Mouse (Mus musculus): ENCODE measurements at regions not wholly inside any gene's neighbourhood (a gene's known extent, or its start where the extent isn't known, plus 50 kb on each side); places are given as distances from the start of the nearest gene placed in this dataset.

DNA sequence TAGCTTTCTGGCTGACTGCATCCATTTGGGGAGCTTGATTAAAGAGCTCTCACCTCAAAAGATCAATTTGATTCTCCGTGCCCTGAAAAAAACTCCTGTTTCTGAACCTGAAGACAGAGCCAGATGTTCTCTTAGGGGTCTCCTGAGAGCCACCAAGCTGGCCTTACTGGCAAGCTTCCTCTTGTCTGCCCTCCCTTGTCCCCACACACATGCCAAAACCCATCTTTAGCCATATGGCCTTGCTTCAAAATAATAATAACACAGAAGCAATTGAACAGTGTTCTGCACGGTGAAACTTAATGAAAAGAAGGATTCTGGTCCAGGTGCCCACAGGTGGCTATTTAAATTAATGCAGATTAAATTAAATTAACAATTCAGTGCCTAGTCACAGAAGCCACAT, 107.1 kb upstream of the Ces5a start:
- WGBS = 50% methylated on average over 2 of the region's 2 CpGs
- no peaks in the 10 kb centered on the region for H3K4me1 ChIP-seq (ENCODE audit: control insufficient read depth, insufficient read depth, low read length)
- H3K27ac ChIP-seq (ENCODE audit: control insufficient read depth, insufficient read depth, low read depth, low read length, poor library complexity) = no peak overlapping the region
- TF ChIP-seq CTCF (IDR thresholded peaks at IDR 0.05; ENCODE audit: control insufficient read depth, insufficient read depth, low read length) = no peak
- TF ChIP-seq POLR2A (IDR thresholded peaks at IDR 0.05; ENCODE audit: borderline replicate concordance, control insufficient read depth, low read depth, low read length) = no peak
- no peak overlapping the region for H3K4me3 ChIP-seq (replicated peaks; ENCODE audit: control insufficient read depth, low read depth, low read length)

DNA sequence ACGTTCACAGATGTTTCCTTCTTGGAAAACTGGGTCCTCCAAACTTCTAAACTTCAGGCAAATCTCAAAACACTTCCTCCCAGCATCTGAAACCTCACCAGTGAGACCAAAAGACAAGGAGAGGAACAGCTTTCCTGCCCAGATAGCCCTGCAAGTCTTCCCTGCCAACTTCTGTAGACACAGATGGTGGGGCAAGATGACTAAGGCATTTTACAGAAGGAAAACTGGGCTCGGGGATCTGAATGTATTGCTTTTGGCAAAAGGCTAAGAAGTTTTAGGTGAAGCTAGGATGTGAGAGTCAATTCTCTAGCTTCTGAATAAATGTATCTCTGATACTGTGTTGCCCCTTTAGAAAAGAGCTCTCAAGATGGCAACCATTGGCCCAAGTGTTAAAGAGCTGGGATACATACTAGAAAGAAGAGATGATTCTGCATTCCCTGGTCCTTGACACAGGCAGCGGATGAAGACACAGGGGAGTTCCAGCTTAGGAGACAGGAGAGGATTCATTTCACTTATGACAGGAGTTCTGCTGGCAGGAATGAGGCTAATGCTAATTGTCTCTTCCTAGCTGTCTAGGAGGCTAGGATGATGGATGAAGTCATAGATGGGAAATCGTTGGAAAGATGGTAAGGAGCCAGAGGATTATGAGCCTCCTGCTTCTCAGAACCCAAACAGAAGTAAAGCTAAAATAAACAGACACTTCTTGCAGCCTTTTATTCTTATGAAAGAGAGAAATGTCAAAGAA, 108.0 kb upstream of the Ces5a start:
- no peak overlapping the region for H3K4me3 ChIP-seq (replicated peaks; ENCODE audit: control insufficient read depth, low read depth, low read length)
- no peak overlapping the region for H3K27ac ChIP-seq (ENCODE audit: control insufficient read depth, insufficient read depth, low read depth, low read length, poor library complexity)
- TF ChIP-seq CTCF (IDR thresholded peaks at IDR 0.05; ENCODE audit: control insufficient read depth, insufficient read depth, low read length) (no peak), POLR2A (IDR thresholded peaks at IDR 0.05; ENCODE audit: borderline replicate concordance, control insufficient read depth, low read depth, low read length) (no peak)
- no peaks in the 10 kb centered on the region for H3K4me1 ChIP-seq (ENCODE audit: control insufficient read depth, insufficient read depth, low read length)
- 61% methylated on average over 4 of the region's 4 CpGs for WGBS

DNA sequence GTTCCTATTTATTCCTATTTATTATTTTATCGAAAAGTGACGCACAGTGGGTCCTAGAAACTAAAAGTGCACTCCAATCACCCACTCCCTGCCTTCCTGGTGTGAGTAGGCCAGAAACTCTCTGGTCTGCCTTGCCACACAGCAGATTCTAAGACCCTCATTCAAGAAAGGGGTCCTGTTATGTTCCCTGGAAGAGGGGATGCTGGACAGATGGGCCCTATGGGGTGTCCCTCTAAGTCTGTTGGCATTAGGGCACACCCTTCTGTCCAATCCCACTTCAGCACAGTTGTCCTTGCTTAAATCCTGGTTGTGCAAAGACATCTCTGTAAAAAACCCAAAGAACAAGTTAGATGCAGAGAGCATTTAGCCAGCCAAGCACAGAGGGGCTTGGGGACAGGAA, 117.8 kb upstream of the Ces5a start:
- Histone ChIP-seq H3K4me3 (replicated peaks; ENCODE audit: control insufficient read depth, low read depth, low read length) (no peak overlapping the region), H3K4me1 (ENCODE audit: control insufficient read depth, insufficient read depth, low read length) (no peaks in the 10 kb centered on the region), H3K27ac (ENCODE audit: control insufficient read depth, insufficient read depth, low read depth, low read length, poor library complexity) (no peak overlapping the region)
- 75% methylated on average over 2 of the region's 2 CpGs for WGBS
- TF ChIP-seq POLR2A (IDR thresholded peaks at IDR 0.05; ENCODE audit: borderline replicate concordance, control insufficient read depth, low read depth, low read length) = no peak
- no peak for TF ChIP-seq CTCF (IDR thresholded peaks at IDR 0.05; ENCODE audit: control insufficient read depth, insufficient read depth, low read length)

DNA sequence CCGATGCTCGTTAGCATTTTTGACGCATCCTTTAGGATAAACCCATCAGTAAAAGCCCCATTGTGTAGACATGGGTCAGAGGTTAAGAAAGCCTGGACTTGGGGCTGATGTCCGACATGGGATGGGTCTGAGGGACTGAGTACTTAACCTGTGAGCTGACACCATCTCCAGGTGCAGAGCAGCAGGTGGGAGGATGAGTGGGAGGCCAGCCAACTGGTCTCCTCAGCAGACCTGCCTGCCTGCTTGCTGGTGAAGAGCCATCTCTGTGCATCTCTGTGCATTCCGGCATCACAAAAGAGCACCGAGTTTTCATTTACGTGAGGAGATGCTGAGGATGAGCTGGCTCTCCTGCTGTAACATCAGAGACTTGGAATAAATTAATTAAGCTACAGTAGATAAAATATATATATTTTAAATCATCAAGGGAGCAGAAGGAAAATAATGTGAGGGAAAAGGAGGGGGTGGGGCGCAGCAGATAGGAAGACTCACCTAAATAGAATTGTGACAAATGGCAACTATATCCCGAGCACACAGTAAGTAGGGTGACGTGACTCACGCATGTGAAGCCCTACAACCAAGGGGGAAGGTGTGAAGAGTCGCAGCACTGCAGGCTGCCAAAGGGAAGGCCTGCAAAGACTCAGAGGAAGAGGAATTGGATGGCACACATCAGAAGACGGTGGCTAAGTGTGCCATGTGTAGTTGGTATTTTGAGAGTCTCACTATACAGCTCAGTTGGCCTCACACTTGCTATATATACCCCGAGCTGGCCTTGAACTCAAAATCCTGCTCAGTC, 118.5 kb upstream of the Ces5a start:
- H3K27ac ChIP-seq (ENCODE audit: control insufficient read depth, insufficient read depth, low read depth, low read length, poor library complexity) = no peak overlapping the region

DNA sequence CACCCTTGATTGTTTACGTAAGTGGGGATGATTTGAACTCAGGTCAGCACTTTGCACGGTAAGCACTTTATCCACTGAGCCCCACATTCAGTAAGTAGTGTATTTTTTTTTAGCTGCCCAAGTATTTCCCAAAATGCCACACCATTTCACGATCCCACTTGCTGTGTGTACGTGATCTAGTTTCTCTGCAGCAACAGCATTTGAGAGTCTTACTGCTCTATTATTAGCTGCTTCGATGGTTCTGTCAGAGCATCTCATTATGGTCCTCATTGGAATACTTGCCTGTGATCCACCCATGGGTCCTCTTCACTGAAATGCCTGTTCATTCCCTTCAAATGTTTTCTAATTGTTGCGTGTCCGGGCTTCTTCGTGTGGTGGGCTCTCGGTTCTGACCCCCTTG, 120.1 kb upstream of the Ces5a start:
- no peak for TF ChIP-seq CTCF (IDR thresholded peaks at IDR 0.05; ENCODE audit: control insufficient read depth, insufficient read depth, low read length)
- TF ChIP-seq POLR2A (IDR thresholded peaks at IDR 0.05; ENCODE audit: borderline replicate concordance, control insufficient read depth, low read depth, low read length) = no peak
- H3K4me1 ChIP-seq (ENCODE audit: control insufficient read depth, insufficient read depth, low read length) = no peaks in the 10 kb centered on the region
- H3K4me3 ChIP-seq (replicated peaks; ENCODE audit: control insufficient read depth, low read depth, low read length) = no peak overlapping the region
- 83% methylated on average over 9 of the region's 9 CpGs for WGBS
- no peak overlapping the region for H3K27ac ChIP-seq (ENCODE audit: control insufficient read depth, insufficient read depth, low read depth, low read length, poor library complexity)

More for the DNA sequence above, 118.5 kb upstream of the Ces5a start:
- H3K4me1 ChIP-seq (ENCODE audit: control insufficient read depth, insufficient read depth, low read length) = no peaks in the 10 kb centered on the region
- no peak overlapping the region for H3K4me3 ChIP-seq (replicated peaks; ENCODE audit: control insufficient read depth, low read depth, low read length)
- WGBS = 73% methylated on average over 14 of the region's 14 CpGs
- TF ChIP-seq POLR2A (IDR thresholded peaks at IDR 0.05; ENCODE audit: borderline replicate concordance, control insufficient read depth, low read depth, low read length) = no peak
- TF ChIP-seq CTCF (IDR thresholded peaks at IDR 0.05; ENCODE audit: control insufficient read depth, insufficient read depth, low read length) = no peak

DNA sequence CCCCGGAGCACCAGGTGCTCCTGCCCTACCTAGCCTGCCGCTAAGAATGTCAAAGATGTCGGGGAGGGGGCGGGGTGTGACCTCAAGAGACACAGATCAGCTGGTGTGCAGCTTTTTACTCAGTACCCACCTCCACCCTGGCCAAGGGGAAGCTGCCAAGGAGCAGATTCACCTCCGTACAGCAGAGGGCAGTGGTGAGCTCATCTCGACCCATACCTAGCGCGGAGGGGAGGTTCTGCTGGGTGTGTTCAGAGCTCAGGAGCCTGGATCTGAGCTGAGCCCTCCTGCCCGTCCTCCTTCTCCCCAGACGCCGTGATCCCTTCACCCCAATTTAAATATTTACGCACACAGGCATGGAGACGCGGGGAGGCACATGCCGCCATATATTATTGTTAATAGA, 126.1 kb upstream of the Ces5a start:
- H3K27ac ChIP-seq (ENCODE audit: control insufficient read depth, insufficient read depth, low read depth, low read length, poor library complexity) = no peak overlapping the region
- WGBS = 13% methylated on average over 15 of the region's 15 CpGs
- peak; percentile 64 for TF ChIP-seq CTCF (IDR thresholded peaks at IDR 0.05; ENCODE audit: control insufficient read depth, insufficient read depth, low read length)
- no peak for TF ChIP-seq POLR2A (IDR thresholded peaks at IDR 0.05; ENCODE audit: borderline replicate concordance, control insufficient read depth, low read depth, low read length)
- no peaks in the 10 kb centered on the region for H3K4me1 ChIP-seq (ENCODE audit: control insufficient read depth, insufficient read depth, low read length)
- H3K4me3 ChIP-seq (replicated peaks; ENCODE audit: control insufficient read depth, low read depth, low read length) = no peak overlapping the region

DNA sequence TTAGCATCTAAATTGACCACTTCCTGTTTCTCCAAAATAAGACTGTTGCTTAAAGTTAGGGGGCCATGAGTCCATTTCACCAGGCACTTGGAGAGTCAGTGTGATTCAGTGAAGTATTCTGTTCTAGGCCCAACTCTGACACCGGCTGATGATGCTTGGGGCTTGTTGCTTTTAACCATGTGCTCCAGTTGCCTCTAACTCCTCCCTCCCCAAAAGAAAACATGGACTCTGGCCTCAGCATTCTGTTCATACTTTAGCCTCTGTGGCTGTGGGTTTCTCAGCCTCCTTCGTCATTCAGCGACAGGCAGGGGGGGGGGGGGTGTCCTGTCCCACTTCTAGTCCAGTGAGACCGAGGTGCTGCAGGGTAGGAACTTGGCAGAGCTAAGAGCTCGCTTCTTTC, 126.6 kb upstream of the Ces5a start:
- no peak for TF ChIP-seq POLR2A (IDR thresholded peaks at IDR 0.05; ENCODE audit: borderline replicate concordance, control insufficient read depth, low read depth, low read length)
- no peak for TF ChIP-seq CTCF (IDR thresholded peaks at IDR 0.05; ENCODE audit: control insufficient read depth, insufficient read depth, low read length)
- Histone ChIP-seq H3K4me1 (ENCODE audit: control insufficient read depth, insufficient read depth, low read length) (no peaks in the 10 kb centered on the region), H3K27ac (ENCODE audit: control insufficient read depth, insufficient read depth, low read depth, low read length, poor library complexity) (no peak overlapping the region), H3K4me3 (replicated peaks; ENCODE audit: control insufficient read depth, low read depth, low read length) (no peak overlapping the region)
- WGBS = 63% methylated on average over 5 of the region's 5 CpGs

DNA sequence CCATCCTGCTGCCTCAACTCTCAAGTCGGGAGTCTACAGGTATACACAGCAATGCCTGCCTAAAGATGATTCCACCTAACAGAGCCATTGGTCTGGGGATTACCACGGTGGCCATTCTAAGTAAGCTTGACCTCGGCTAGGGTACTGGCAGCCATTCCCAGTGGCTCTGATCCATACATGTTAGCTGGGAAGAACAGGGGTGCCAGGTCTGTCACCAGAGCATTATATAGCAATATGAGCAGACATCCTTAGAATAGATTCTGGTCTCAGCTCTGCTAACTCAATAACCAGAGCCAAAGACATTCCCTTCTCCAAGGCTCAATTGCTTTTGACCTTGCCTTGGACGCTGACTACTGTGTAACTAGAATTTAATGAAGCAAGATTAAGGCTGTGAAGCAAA, 128.2 kb upstream of the Ces5a start:
- Histone ChIP-seq H3K4me3 (replicated peaks; ENCODE audit: control insufficient read depth, low read depth, low read length) (no peak overlapping the region), H3K27ac (ENCODE audit: control insufficient read depth, insufficient read depth, low read depth, low read length, poor library complexity) (no peak overlapping the region), H3K4me1 (ENCODE audit: control insufficient read depth, insufficient read depth, low read length) (no peaks in the 10 kb centered on the region)
- no peak for TF ChIP-seq POLR2A (IDR thresholded peaks at IDR 0.05; ENCODE audit: borderline replicate concordance, control insufficient read depth, low read depth, low read length)
- TF ChIP-seq CTCF (IDR thresholded peaks at IDR 0.05; ENCODE audit: control insufficient read depth, insufficient read depth, low read length) = no peak
- WGBS = 70% methylated on average over 4 of the region's 4 CpGs
